Comparison of ENCODE assay signal across 20 mouse cellular contexts in genomic region chr1:39259668-39260067, GRCm38 (mm10).
"Had no signal": no experiment of that assay in that cellular context is flagged by ENCODE, and none has a peak within 500 bp of the region (broad histone marks: within the 10 kb centered on the region; RNA-seq: fewer than 3 reads in every experiment).

No protein-coding gene starts in this region.

- H3K27me3 ChIP-seq: limb, embryonic 15.5 days; midbrain, embryonic 13.5 days; neural tube, embryonic 13.5 days had no signal

- H3K4me3 ChIP-seq: layer of hippocampus, adult 2 months; limb, embryonic 15.5 days; megakaryocyte, embryonic 14.5 days; midbrain, embryonic 10.5 days; midbrain, embryonic 13.5 days; myocyte; neural tube, embryonic 13.5 days had no signal

- H3K36me3 ChIP-seq: limb, embryonic 15.5 days; midbrain, embryonic 10.5 days; midbrain, embryonic 13.5 days; neural tube, embryonic 13.5 days had no signal

- ATAC-seq: liver, postnatal 0 days; lung, postnatal 0 days; midbrain, embryonic 13.5 days; midbrain, embryonic 16.5 days had no signal

- H3K27ac ChIP-seq: kidney, postnatal 0 days; layer of hippocampus, adult 2 months; limb, embryonic 15.5 days; liver, embryonic 14.5 days; midbrain, embryonic 10.5 days; midbrain, embryonic 13.5 days; neural tube, embryonic 13.5 days; stomach, postnatal 0 days had no signal

- DNase-seq: kidney, postnatal 25 days; liver, postnatal 0 days; lung, embryonic 14.5 days; lung, postnatal 36 days; retina, postnatal 1 day; thymus, adult 2 months; thymus, postnatal 25 days had no signal

- H3K9ac ChIP-seq: limb, embryonic 15.5 days; liver, embryonic 14.5 days; liver, postnatal 0 days; lung, embryonic 14.5 days; midbrain, embryonic 13.5 days; neural tube, embryonic 13.5 days had no signal

- H3K4me1 ChIP-seq: midbrain, embryonic 10.5 days; midbrain, embryonic 13.5 days; neural tube, embryonic 13.5 days had no signal

- H3K9me3 ChIP-seq: limb, embryonic 15.5 days; midbrain, embryonic 10.5 days; neural tube, embryonic 13.5 days had no signal

- H3K4me2 ChIP-seq: limb, embryonic 15.5 days; liver, embryonic 11.5 days; lung, embryonic 14.5 days; midbrain, embryonic 13.5 days; neural tube, embryonic 13.5 days had no signal
